Mouse (Mus musculus) left cerebral cortex, postnatal 14 days (tissue): ENCODE data around the gene Ap5z1. TPM values are rescaled to one million over a fixed set of nuclear protein-coding genes. Genes with fewer than 3 reads are reported as not detected.

Source experiments
- DNase-seq, 2 experiments: peaks; one replicate each; pipeline ENCODE4 v3.0.0; 2021 to 2022; ENCODE audit warnings: low spot score in 2 of 2, mixed read lengths in 1 of 2
- intact Hi-C: fragments of 180-260 bp; cut with DNase I; formaldehyde crosslinking; loops from one replicate; pipeline ENCODE4 v1.15.1; 2025
- long read RNA-seq, 2 experiments: library from polyadenylated mRNA; stranded (forward); transcript quantifications; one replicate each; pipeline ENCODE4 v2.0.0; 2021
- total RNA-seq, 2 experiments: library from RNA; stranded (reverse); gene quantifications; 2 replicates each; pipeline ENCODE4 v1.2.3; 2021

The Ap5z1 gene
- total RNA-seq = 10 to 100 TPM; 18.6 to 21.0 TPM
- long read RNA-seq, experiment 1, transcript Ap5z1-201 (17 exons, 3,689 nt) = major isoform, 9 of 22 reads
- long read RNA-seq, experiment 1, partial matches to known transcripts = 4 of 22 reads
- long read RNA-seq, experiment 1, other reads (novel, unspliced or antisense) = 8 of 22 reads
- long read RNA-seq, experiment 2, transcript Ap5z1-201 (17 exons, 3,689 nt) = major isoform, 10 of 24 reads
- long read RNA-seq, experiment 2, partial matches to known transcripts = 4 of 24 reads
- long read RNA-seq, experiment 2, other reads (novel, unspliced or antisense) = 9 of 24 reads

DNA sequence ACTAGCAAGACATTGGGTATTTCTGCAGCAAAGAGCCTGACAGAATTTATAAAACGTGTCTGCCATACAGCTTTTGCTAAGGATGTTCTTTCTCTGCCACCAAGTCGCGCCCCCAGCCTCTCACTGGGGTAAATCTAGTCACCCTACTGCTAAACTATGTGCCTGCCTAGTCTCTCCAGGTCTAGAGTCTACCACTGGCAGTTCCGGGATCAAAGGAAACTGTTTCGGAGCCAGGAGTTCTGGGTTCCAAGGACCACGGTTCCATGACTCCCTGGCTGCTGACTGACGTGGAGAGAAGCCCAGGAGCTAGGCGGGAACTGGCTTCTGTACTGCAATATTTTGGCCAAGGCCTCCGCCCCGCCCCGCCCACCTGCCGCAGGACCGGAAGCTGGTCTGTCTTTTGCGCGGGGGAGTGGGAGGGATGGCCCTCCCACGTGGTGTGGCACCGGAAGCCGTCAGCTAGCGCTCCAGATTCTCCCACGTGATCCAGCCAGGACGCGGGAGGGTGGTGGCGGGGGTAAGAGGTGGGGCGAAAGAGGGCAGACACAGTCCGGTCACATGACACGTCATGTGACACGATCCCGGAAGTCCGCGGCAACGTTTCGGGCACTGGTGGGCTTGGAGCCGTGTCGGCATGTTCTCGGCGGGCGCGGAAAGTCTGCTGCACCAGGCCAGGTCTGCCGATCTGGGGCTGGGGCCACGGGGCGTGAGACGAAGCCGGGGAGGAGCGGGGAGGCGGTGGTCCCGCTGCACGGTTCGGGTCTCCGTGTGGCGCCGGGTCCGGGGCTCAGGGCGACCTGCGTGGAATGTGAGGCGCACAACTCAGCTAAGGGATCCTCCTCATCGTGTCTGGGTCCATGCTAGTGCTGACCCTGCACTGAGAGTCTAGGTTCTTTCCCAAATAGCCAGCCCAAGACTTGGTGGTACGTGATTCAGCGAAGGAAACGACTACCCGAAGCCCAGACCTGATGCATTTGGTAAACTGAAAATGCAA, at the start of gene Ap5z1:
Ap5z1 (plus strand) TSS at position 484 of the 994 bp plus-strand sequence.
- DNase-seq = peak; percentile 90 to 92
- intact Hi-C loops = no loop called here

DNA sequence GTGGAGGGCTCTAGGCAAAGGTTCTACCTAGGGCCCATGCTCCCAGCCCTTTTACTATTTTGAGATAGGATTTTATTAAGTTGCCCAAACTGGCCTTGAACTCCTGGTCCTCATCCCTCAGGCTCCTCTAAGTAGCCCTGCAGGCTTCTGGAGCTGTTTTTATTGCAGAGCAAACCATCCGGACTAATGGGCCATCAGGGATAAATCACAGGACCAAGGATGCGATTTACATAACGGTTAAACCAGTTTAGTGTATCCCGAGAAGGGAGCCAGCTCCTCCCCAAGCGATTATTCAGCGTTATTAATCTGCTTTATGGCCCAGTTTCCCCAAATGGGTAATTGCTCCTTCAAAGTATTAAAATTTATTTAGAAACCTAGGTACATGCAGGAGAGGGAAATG, 48.3 kb upstream of the Ap5z1 start:
- DNase-seq = no peak
- intact Hi-C loops = no loop called here

DNA sequence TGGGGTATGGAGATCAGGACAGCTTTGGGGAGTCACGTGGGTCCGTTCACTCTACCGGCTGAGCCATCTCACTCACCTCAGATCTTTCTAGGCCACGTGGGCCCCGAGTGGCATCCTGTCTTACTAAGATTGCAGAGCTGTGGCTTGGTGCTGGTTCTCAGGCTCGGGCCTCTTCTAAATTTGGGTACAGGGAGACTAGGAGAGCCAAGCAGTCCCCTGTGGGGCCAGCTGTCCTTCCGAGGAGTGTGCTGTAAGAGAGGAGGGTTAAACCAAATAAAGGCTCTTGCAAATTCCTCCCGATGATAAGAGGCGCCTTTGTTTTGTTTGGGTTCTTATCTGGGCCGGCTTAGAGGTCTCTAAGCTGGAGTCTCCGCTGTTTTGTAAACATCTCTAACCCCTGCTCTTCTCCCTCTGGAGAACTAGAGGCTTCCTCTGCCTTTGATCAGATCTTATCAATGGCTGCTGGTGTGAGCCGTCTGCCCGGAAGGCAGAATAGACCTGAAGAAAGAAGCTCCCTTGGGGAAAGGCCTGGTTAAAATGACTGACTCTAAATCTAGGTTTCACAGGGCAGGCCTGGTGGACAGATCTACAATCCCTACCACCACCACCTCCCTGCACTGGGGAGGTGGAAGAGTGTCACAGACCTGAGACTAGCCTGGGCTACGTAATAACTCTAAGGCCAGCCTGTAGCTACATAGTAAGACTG, 47.5 kb upstream of the Ap5z1 start:
- DNase-seq = no peak
- intact Hi-C loops = no loop called here

DNA sequence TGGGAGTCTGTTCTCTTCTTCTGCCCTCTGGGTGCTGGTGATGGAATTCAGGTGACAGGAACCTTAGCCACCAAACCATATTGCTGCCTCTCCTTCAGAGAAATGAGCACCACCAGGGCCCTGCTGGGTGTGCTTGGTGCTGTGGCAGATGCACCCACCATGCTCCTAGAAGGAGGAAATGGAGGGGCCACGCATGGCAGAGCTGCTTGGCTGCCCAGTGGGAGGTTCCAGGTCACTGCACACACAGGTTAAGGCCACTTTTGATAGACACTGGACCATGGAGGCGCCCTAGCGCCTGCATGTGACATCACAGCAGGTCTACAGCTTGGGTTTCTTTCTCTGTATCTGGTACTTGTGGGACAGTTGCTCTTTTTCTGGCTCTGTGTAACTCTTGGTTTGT, 46.6 kb upstream of the Ap5z1 start:
- no peak for DNase-seq
- intact Hi-C loops = no loop called here

DNA sequence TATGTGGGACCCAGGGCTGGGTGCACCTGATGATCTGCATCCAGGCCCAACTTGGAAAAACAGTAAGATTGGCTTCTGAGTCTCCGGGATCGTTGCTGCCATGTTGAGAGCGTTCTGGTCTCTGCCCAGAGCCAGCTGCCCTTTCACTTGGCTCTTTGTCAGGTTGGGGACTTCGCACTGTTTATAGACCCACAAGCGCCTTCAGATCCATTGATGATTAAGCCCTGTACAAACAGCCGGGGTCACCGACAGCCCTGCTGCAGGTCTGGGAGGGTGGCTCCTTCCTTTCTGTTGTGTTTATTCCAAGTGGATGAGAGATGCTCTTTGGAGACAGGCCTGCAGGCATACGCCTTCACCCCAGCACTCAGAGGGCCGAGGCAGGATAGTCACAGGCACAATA, 45.9 kb upstream of the Ap5z1 start:
- no peak for DNase-seq
- intact Hi-C loops = no loop called here

DNA sequence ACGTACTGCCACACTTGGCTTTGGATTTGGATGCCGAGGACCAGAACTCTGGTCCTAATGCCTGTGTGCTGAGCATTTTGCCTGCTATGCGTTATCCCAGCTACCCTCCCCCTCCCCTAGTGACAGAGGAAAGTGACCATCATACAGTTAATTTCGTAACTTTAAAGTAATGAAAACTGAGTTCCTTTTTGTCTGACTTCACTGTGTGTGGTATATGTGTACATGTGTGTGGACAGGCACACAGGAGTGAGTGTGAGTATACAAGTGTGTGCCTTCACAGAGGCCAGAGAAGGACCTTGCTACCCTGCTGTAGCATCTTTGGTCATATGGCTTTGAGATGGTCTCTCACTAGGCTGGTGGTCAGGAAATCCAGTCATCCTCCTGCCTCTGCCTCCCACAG, 45.3 kb upstream of the Ap5z1 start:
- no peak for DNase-seq
- intact Hi-C loops = no loop called here

DNA sequence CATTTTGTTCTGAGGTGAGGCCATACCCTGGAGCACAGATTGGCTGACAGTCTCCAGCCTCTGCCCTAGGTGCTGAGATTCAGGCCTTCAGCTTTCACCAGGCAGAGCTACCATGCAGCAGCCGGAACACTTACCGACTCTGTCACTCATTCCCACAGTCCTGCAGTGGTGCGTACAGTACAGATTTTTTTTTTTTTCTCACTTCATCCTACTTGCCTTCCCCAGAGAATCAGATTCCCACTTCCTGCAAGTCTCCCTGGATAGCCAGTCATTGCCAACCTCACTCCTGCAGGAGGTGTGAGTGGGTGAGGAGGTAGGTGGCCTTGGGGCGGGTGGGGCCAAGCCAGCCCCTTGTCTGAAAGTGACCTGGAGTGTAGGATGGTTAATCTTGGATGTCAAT, 43.4 kb upstream of the Ap5z1 start:
- DNase-seq = no peak
- intact Hi-C loops = no loop called here

DNA sequence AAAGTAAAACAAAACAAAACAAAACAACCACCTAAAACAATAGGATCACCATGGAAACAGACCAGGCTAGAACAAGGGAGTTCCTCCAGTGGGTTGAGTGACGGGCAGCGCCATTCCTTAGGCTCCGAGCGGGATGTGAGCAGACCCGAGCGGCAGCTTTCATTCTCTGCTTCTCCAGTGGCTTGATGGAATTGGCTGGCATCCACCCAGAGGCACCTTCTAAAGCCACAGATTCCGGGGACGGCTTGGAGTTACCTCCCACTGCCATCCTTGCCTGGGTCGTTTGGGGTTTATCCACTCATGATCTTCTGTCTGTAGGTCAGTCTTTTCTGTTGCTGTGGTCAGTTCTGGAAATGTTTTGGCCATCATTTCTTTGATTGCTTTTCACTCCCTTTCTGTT, 42.8 kb upstream of the Ap5z1 start:
- DNase-seq = no peak
- intact Hi-C loops = no loop called here

DNA sequence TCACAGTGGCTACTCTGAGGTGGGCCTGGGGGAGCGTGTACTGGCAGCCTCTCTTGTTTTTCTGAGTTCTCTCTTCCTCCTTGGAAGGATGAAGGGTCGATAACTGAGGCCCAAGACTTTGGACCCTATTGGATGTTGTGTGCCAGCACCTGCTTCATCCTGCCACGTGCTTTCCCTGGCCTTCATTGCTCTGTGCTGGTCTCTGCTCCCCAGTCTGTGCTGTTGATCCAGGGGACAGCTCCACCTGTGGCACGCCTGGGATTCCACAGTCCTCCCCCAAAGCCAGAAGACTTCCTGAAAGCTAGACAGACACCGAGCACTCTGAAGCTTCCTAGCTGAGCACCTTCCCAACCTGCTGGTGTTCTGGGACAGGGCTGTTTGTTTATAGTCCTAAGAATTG, 41.9 kb upstream of the Ap5z1 start:
- DNase-seq = no peak
- intact Hi-C loops = no loop called here

DNA sequence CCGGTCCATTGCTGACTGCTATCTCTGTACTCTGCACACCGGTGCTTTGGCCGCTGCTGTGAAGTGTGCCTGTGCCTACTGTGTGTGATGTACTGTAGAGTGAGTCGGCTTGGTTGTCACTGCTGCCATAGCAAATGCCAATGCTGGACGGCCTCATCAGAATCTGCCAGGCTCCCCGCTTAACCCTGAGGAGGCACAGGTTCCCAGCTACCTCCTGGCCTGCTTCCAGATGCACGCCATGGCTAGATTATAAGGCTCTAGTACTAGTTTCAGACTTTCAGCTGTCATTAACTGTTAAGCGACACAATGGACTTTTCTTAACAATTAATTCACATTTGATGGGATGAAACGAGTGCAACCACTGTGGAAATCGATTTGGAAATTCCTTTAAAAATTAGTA, 40.6 kb upstream of the Ap5z1 start:
- no peak for DNase-seq

DNA sequence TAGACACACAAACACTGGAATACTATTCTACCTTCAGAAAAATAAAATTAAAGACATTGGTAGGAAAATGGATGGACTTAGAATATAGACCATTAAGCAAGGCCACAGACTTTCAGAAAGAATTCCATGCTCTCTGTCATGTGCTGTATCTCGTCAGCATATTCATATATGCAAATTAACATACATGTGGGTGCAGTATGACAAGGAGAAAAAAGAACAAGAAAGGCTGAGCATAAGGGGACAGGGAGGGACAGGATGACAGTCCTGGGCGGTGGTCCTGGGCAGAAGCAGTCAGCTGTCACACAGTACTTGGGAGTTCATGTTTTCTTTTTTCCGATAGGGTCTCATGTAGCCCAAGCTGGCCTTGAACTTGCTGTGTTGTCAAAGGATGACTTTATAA, 40.0 kb upstream of the Ap5z1 start:
- DNase-seq = no peak
- intact Hi-C loops = no loop called here

More for the DNA sequence above, 40.6 kb upstream of the Ap5z1 start:
- intact Hi-C loops = no loop called here

DNA sequence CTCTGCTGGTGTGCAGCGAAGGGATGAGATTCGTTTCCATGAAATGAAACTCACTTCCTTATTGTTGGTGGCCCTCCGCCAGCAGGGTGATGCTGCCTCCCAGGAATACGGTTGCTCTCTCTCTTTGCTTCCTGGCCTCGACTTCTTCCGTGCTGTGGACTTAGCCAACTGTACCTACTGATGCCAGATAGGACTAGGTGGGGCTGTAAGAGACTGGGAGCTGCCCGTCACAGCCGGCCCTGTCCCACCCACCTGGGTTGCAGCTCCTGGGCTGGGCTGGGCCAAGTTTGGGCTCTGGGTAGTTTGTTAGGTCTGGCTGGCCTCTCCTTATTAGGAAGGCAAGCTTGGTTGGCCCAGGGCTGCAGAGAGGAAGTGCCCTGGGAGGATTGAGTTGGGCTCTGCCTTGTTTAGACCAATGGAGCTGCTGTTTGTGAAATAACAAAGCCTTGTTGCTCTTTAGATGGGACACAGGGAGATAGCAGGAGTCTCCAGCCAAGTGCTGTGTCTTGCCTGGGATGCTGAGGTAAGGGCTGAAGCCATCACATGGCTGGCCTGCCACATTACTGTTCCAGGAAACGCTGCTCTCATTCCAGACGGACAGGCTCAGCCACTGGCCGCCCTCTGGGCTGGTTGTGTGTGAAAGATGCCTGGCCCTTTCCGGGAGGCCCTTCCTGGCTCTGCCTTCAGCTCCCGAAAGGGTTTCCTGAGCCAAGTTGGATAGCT, 39.0 kb upstream of the Ap5z1 start:
- intact Hi-C loops = no loop called here
- no peak for DNase-seq

DNA sequence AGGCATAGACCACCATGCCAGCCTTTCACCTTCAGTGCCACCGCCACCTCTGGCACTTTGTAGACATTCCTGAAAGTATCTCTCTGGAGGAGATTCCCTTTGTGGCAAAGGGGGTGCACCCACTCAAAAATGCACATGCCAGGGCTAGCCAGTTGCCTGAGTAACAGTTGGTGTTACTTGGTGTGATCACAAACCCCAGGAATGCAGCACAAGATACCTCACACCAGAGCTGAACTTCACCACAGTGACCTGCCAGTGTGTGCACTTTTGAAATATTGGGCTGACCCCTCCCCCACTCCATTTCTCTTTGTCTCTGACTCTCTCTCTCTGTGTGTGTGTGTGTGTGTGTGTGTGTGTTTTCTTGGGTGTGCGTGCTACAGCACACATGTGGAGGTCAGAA, 37.3 kb upstream of the Ap5z1 start:
- DNase-seq = no peak
- intact Hi-C loops = no loop called here

DNA sequence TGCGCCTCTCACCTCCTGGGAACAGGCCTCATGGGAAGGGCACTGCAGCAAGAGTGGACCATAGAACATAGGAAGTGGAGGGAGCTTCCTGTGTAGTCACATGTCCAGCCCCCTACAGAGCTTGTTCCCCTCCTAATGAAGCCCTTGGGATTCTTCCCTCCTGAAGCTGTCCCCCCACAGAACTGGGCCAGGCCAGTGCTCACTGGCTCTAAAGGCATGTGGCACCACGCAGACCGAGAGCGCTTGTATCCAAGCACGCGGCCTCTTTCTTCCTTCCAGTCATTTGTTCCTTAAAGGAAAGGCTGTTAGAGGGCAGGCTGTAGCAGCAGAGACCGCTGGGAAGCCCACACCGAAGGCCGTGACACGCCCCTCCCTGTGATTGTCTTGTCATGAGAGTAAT, 35.9 kb upstream of the Ap5z1 start:
- DNase-seq = no peak
- intact Hi-C loops = no loop called here

DNA sequence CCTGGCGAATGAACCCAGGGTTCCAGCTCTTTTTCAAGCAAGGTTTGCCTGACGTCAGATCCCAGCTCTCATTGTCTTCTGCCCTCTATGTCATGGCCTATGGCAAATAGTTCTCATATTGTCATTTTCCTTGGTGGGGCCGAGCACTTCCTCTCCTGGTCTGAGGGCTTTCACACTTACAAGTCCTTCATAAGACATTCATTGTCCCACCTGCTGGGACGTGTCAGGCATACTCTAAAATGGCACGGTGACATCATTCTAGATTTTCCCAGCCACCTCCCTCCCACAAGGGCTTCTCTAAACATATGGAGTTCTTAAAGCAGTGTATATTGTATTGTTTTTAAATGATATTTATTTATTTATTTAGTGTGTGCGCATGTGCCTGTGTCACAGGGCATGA, 35.1 kb upstream of the Ap5z1 start:
- intact Hi-C loops = no loop called here
- DNase-seq = no peak

DNA sequence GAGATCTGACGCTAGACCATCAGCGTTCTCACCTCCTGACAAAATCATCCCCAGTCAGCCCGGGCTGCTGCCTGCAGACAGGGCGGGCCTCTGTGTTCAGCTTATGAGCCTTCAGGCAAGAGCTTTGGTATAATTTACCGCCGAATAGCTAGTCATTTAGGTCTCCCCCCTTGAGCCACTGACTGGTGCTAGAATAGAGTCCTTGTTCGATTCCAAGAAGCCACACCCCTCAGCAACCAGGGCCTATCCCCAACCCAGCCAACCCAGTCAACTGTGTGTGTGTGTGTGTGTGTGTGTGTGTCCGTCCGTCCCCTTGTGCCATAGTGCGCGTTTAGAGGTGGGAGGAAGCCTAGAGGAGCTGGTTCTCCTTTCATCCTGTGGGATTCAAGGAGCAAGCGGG, 32.7 kb upstream of the Ap5z1 start:
- no peak for DNase-seq
- intact Hi-C loops = no loop called here

DNA sequence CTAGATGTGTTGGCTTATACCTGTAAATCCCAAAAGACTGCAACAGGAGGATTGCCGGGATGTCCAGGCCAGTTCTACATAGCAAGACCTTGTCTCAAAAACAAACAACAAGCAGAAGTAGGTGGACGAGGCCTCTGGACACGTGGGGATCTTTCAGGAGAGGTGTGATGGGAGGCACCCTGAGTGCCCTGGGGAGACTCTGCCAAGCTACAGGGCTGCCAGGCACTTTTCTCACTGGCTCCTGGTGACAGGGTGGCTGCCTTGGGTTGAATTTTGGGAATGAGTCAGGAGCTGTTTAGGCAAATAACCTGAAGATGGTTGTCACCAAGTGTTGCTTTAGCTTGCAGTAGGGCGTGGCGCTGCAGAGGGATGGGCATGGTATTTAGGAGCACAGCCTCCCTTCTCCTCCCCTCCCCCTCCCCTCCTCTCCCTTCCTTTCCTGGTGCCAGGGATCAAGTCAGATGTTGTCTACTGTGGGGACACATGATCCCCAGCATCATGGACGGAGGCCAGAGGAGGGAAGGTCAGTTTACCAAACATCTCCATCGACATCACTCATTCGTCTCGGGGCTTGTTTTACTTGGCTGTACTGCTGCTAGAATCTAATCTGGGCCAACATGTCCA, 31.8 kb upstream of the Ap5z1 start:
- DNase-seq = no peak
- intact Hi-C loops = no loop called here

DNA sequence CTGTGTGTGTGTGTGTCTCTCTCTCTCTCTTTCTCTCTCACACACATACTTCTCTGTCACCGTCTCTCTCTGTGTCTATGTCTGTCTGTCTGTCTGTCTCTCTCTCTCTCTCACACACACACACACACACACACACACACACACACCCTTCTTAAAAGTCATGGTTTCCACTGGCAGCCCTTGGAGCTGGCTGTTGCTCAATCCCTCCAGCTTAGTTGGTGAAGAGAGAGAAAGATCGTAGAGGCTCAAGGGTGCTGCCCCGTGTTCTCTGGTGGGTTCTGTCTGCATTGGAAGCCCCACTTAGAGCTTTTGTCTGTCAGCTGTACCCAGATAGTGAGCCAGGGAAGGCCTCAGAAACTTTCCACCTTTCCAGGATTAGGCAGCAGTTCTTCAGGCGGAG, 31.0 kb upstream of the Ap5z1 start:
- DNase-seq = no peak
- intact Hi-C loops = no loop called here

DNA sequence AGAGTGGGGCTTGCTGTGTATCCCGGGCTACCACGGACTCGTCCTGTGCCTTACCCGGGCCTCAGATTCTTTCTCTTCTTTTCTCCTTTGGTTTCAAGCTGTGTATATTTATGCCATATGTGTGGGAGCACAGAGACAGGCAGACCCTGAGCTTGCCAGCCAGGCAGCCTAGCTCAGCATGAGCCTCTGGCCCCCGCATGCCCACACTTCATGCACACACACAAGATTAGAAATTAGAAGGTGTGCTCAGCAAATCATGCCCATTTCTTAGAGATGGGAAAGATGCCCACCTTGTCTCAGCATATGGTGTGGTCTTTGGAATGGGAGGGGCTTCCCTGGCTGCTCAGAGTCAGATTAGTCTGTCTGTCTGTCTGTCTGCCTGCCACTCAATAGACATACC, 29.7 kb upstream of the Ap5z1 start:
- intact Hi-C loops = no loop called here

More for the DNA sequence above, 29.7 kb upstream of the Ap5z1 start:
- DNase-seq = peak; percentile 65 to 85
